Mouse (Mus musculus) right cerebral cortex, postnatal 14 days (tissue): ENCODE results near the gene Htra3.

Source experiments
- DNase-seq: peaks from one replicate; pipeline ENCODE4 v3.0.0; 2022

Gene Htra3

GRCm38 (mm10) chr5:35679256-35680155, at the start of gene Htra3:
Gene Htra3, minus strand, starts transcription at chr5:35679782.
- DNase-seq: peak; percentile 30

GRCm38 (mm10) chr5:35728957-35729460, 49.4 kb upstream of the Htra3 start:
- DNase-seq: peak; percentile 52

- DNase-seq: no peak
Observed at GRCm38 (mm10) chr5:35728344-35728956, 48.9 kb upstream of the Htra3 start.

GRCm38 (mm10) chr5:35727447-35727846, 47.9 kb upstream of the Htra3 start:
- no peak for DNase-seq

GRCm38 (mm10) chr5:35725840-35726239, 46.3 kb upstream of the Htra3 start:
- no peak for DNase-seq

- DNase-seq: no peak
Observed at GRCm38 (mm10) chr5:35723900-35724299, 44.3 kb upstream of the Htra3 start.

GRCm38 (mm10) chr5:35722654-35723053, 43.1 kb upstream of the Htra3 start:
- DNase-seq: no peak

- peak; percentile 30 for DNase-seq
Observed at GRCm38 (mm10) chr5:35721933-35722332, 42.4 kb upstream of the Htra3 start.

- peak; percentile 36 for DNase-seq
Observed at GRCm38 (mm10) chr5:35719880-35720279, 40.3 kb upstream of the Htra3 start.

- DNase-seq: no peak
Observed at GRCm38 (mm10) chr5:35719343-35719742, 39.8 kb upstream of the Htra3 start.

GRCm38 (mm10) chr5:35718817-35719216, 39.2 kb upstream of the Htra3 start:
- DNase-seq: no peak

GRCm38 (mm10) chr5:35717946-35718345, 38.4 kb upstream of the Htra3 start:
- DNase-seq: peak; percentile 56

GRCm38 (mm10) chr5:35717455-35717854, 37.9 kb upstream of the Htra3 start:
- DNase-seq: no peak

- peak; percentile 81 for DNase-seq
Observed at GRCm38 (mm10) chr5:35713649-35714354, 34.2 kb upstream of the Htra3 start.

GRCm38 (mm10) chr5:35712517-35712916, 32.9 kb upstream of the Htra3 start:
- no peak for DNase-seq

GRCm38 (mm10) chr5:35710931-35711330, 31.3 kb upstream of the Htra3 start:
- DNase-seq: no peak

GRCm38 (mm10) chr5:35710481-35710880, 30.9 kb upstream of the Htra3 start:
- DNase-seq: no peak

- no peak for DNase-seq
Observed at GRCm38 (mm10) chr5:35705411-35705810, 25.8 kb upstream of the Htra3 start.

GRCm38 (mm10) chr5:35703814-35704213, 24.2 kb upstream of the Htra3 start:
- DNase-seq: no peak

GRCm38 (mm10) chr5:35703183-35703582, 23.6 kb upstream of the Htra3 start:
- no peak for DNase-seq

GRCm38 (mm10) chr5:35702582-35703140, 23.1 kb upstream of the Htra3 start:
- DNase-seq: no peak

- peak; percentile 78 for DNase-seq
Observed at GRCm38 (mm10) chr5:35701042-35701441, 21.5 kb upstream of the Htra3 start.

GRCm38 (mm10) chr5:35695815-35696214, 16.2 kb upstream of the Htra3 start:
- no peak for DNase-seq
